Mouse (Mus musculus): ENCODE results near the gene Cds1. TPM values are rescaled to one million over a fixed set of nuclear protein-coding genes. Genes with fewer than 3 reads are reported as not detected.

Gene Cds1
- total RNA-seq, 2 experiments from 2014 or later, result 0.98 to 1.7 TPM

GRCm38 (mm10) chr5:101863946-101864345 is 99.0 kb downstream of the Cds1 start:
- DNase-seq (ENCODE audit: low spot score in 2 of 2), result no peak

GRCm38 (mm10) chr5:101866722-101867121 is 101.8 kb downstream of the Cds1 start:
- no peak for DNase-seq (ENCODE audit: low spot score in 2 of 2)

Other genes with a start within 250 kb of the Cds1 start
- gene Nkx6-1, start 100.1 kb upstream of the Cds1 start, total RNA-seq (2021), result not detected